Mouse (Mus musculus): Measurements from ENCODE around the gene Ccl20. TPM values are rescaled to one million over a fixed set of nuclear protein-coding genes. Genes with fewer than 3 reads are reported as not detected.

The Ccl20 gene
- total RNA-seq, 2 experiments from 2014 or later: not detected

GRCm38 (mm10) chr1:83137847-83138246 lies 21.3 kb downstream of the Ccl20 start:
- no peak for DNase-seq (ENCODE audit: extremely low spot score in 1 of 2, low spot score in 1 of 2)

GRCm38 (mm10) chr1:83138721-83139120 lies 22.2 kb downstream of the Ccl20 start:
- DNase-seq (ENCODE audit: extremely low spot score in 1 of 2, low spot score in 1 of 2): no peak

GRCm38 (mm10) chr1:83141510-83141909 lies 24.9 kb downstream of the Ccl20 start:
- no peak for DNase-seq (ENCODE audit: extremely low spot score in 1 of 2, low spot score in 1 of 2)

- no peak for DNase-seq (ENCODE audit: extremely low spot score in 1 of 2, low spot score in 1 of 2)
Observed at GRCm38 (mm10) chr1:83142055-83142454, 25.5 kb downstream of the Ccl20 start.

- no peak for DNase-seq (ENCODE audit: extremely low spot score in 1 of 2, low spot score in 1 of 2)
Observed at GRCm38 (mm10) chr1:83146547-83146946, 30.0 kb downstream of the Ccl20 start.

- DNase-seq (ENCODE audit: extremely low spot score in 1 of 2, low spot score in 1 of 2): no peak
Observed at GRCm38 (mm10) chr1:83150227-83150626, 33.7 kb downstream of the Ccl20 start.

- DNase-seq (ENCODE audit: extremely low spot score in 1 of 2, low spot score in 1 of 2): no peak
Observed at GRCm38 (mm10) chr1:83152961-83153360, 36.4 kb downstream of the Ccl20 start.

GRCm38 (mm10) chr1:83156876-83157275 lies 40.3 kb downstream of the Ccl20 start:
- DNase-seq (ENCODE audit: extremely low spot score in 1 of 2, low spot score in 1 of 2): no peak

GRCm38 (mm10) chr1:83159603-83160002 lies 43.0 kb downstream of the Ccl20 start, which contains the start of gene Daw1:
Daw1 (plus strand) TSS chr1:83159752.
- DNase-seq (ENCODE audit: extremely low spot score in 1 of 2, low spot score in 1 of 2): peak; percentile 33 to 61

- DNase-seq (ENCODE audit: extremely low spot score in 1 of 2, low spot score in 1 of 2): no peak
Observed at GRCm38 (mm10) chr1:83161658-83162057, 45.1 kb downstream of the Ccl20 start.

GRCm38 (mm10) chr1:83164027-83164426 lies 47.5 kb downstream of the Ccl20 start:
- no peak for DNase-seq (ENCODE audit: extremely low spot score in 1 of 2, low spot score in 1 of 2)

Other genes starting within 250 kb of the Ccl20 start
- under 1 TPM; 0.47 to 0.63 TPM for gene A030005L19Rik, start 203.4 kb upstream of the Ccl20 start, total RNA-seq (2021)
- not detected for gene A030014E15Rik, start 191.8 kb upstream of the Ccl20 start, total RNA-seq (2021)
- gene Gm6217, start 185.4 kb upstream of the Ccl20 start, total RNA-seq (2021): not detected
- not detected for gene A030003K21Rik, start 173.4 kb upstream of the Ccl20 start, total RNA-seq (2021)
- not detected for gene Gm7544, start 160.8 kb upstream of the Ccl20 start, total RNA-seq (2021)
- gene Gm47955, start 156.5 kb upstream of the Ccl20 start, total RNA-seq (2021): not detected
- gene Gm47959, start 116.2 kb upstream of the Ccl20 start, total RNA-seq (2021): not detected
- 1 to 10 TPM; 2.3 TPM for gene Slc19a3, start 78.3 kb upstream of the Ccl20 start, total RNA-seq (2021)
- gene Krtap28-10, start 74.3 kb upstream of the Ccl20 start, total RNA-seq (2021): not detected
- gene Gm47969, start 71.8 kb upstream of the Ccl20 start, total RNA-seq (2021): not detected
- not detected for gene A030005K14Rik, start 57.4 kb upstream of the Ccl20 start, total RNA-seq (2021)
- gene Krtap28-13, start 55.8 kb upstream of the Ccl20 start, total RNA-seq (2021): not detected
- under 1 TPM; 0.42 to 0.52 TPM for gene Daw1, start 43.0 kb downstream of the Ccl20 start, total RNA-seq (2021)